Mouse (Mus musculus) right cerebral cortex, postnatal 36 days (tissue): ENCODE data around the gene Mrm2.
A peak's percentile ranks its signal among the peaks of the same experiment; 100 is the strongest.

Experiments
- DNase-seq, 2 experiments: peaks; one replicate each; pipeline ENCODE4 v3.0.0; 2022; ENCODE audit warnings: low spot score in 2 of 2, mixed read lengths in 1 of 2

Mrm2 gene

GRCm38 (mm10) chr5:140345244-140345643, 13.5 kb upstream of the Mrm2 start:
- no peak for DNase-seq

GRCm38 (mm10) chr5:140342880-140343279, 11.2 kb upstream of the Mrm2 start:
- DNase-seq: no peak

- DNase-seq: no peak
Measured at GRCm38 (mm10) chr5:140339836-140340235, 8.1 kb upstream of the Mrm2 start.

- no peak for DNase-seq
Measured at GRCm38 (mm10) chr5:140338779-140339178, 7.1 kb upstream of the Mrm2 start.

- DNase-seq: no peak
Measured at GRCm38 (mm10) chr5:140336680-140337079, 5.0 kb upstream of the Mrm2 start.

- no peak for DNase-seq
Measured at GRCm38 (mm10) chr5:140333631-140334030, 1.9 kb upstream of the Mrm2 start.

GRCm38 (mm10) chr5:140332519-140332918, 821 bp upstream of the Mrm2 start:
- no peak for DNase-seq

- DNase-seq: no peak
Measured at GRCm38 (mm10) chr5:140324058-140324457, 7.6 kb downstream of the Mrm2 start.

- no peak for DNase-seq
Measured at GRCm38 (mm10) chr5:140321756-140322575, 9.7 kb downstream of the Mrm2 start.

GRCm38 (mm10) chr5:140321042-140321755, 10.5 kb downstream of the Mrm2 start, which contains the start of the genes Mad1l1 and Nudt1:
Gene Mad1l1 (minus strand): TSS chr5:140321552.
Gene Nudt1 (plus strand): TSS chr5:140321656.
- peak; percentile 88 for DNase-seq

- no peak for DNase-seq
Measured at GRCm38 (mm10) chr5:140316716-140317115, 15.0 kb downstream of the Mrm2 start.

- DNase-seq: no peak
Measured at GRCm38 (mm10) chr5:140307602-140308001, 24.1 kb downstream of the Mrm2 start.

- no peak for DNase-seq
Measured at GRCm38 (mm10) chr5:140306016-140306415, 25.7 kb downstream of the Mrm2 start.

- no peak for DNase-seq
Measured at GRCm38 (mm10) chr5:140298291-140298690, 33.4 kb downstream of the Mrm2 start.

- peak; percentile 32 to 52 for DNase-seq
Measured at GRCm38 (mm10) chr5:140292152-140292551, 39.5 kb downstream of the Mrm2 start.

GRCm38 (mm10) chr5:140289161-140289560, 42.5 kb downstream of the Mrm2 start:
- DNase-seq: no peak

GRCm38 (mm10) chr5:140288287-140288686, 43.4 kb downstream of the Mrm2 start:
- no peak for DNase-seq

- no peak for DNase-seq
Measured at GRCm38 (mm10) chr5:140284761-140285160, 46.9 kb downstream of the Mrm2 start.

GRCm38 (mm10) chr5:140284011-140284410, 47.7 kb downstream of the Mrm2 start:
- DNase-seq: no peak

- DNase-seq: no peak
Measured at GRCm38 (mm10) chr5:140282900-140283299, 48.8 kb downstream of the Mrm2 start.

- DNase-seq: no peak
Measured at GRCm38 (mm10) chr5:140282376-140282775, 49.3 kb downstream of the Mrm2 start.

- DNase-seq: no peak
Measured at GRCm38 (mm10) chr5:140280205-140280604, 51.5 kb downstream of the Mrm2 start.
